Mouse (Mus musculus): ENCODE measurements around the gene H2al1a. TPM values are rescaled to one million over a fixed set of nuclear protein-coding genes. Genes with fewer than 3 reads are reported as not detected.
"Not testable (repeated sequence)": the region's sequence is repeated elsewhere in the genome, so short reads cannot be mapped to it uniquely, and the experiment has no call there.

Gene H2al1a
- polyA plus RNA-seq, 1 experiment from 2014 or later: not detected

DNA sequence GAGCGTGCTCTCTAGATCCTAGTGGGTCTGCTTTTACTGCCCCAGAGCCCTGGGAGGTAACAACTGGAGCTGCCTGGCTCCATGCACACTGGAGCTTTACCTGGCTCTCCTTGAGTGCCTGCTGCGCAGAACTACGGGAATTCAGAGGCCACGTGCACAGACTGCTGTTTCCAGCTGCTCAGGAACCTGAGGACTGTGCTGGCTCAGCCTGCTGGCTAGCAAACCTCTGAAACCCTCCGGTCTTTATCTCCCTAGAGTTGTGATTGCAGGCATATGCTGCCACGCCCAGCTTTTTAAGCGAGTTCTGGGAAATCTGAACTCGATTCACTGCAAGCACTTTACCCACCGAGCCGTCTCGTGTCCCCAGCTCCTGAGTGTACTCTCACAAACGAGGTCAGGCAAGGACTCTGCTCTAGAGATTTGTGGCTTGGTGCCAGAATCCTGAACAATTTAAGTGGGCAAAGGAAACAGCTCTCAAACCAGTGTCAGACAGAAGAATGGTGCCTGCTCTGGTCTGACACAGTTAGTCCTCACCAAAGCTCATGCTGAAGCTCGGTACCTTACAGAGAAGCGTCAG, 10.7 kb upstream of the H2al1a start:
- no peak overlapping the region for H3K4me2 ChIP-seq
- no peaks in the 10 kb centered on the region for H3K36me3 ChIP-seq
- H3K4me1 ChIP-seq: no peaks in the 10 kb centered on the region
- H3K4me3 ChIP-seq (replicated peaks): no peak overlapping the region
- no peak for ATAC-seq (ENCODE audit: low FRiP score)
- H3K27me3 ChIP-seq (replicated peaks): no peaks in the 10 kb centered on the region
- 78% methylated on average over 14 of the region's 14 CpGs for WGBS
- no peak overlapping the region for H3K9ac ChIP-seq (replicated peaks)
- H3K9me3 ChIP-seq (replicated peaks): no peaks in the 10 kb centered on the region
- H3K27ac ChIP-seq (replicated peaks): no peak overlapping the region

- no peak overlapping the region for H3K4me2 ChIP-seq
- no peak for ATAC-seq (ENCODE audit: low FRiP score)
- H3K27me3 ChIP-seq (replicated peaks): no peaks in the 10 kb centered on the region
- no peak overlapping the region for H3K4me3 ChIP-seq (replicated peaks)
- no peak overlapping the region for H3K9ac ChIP-seq (replicated peaks)
- 61% methylated on average over 4 of the region's 4 CpGs for WGBS
- no peaks in the 10 kb centered on the region for H3K4me1 ChIP-seq
- H3K27ac ChIP-seq (replicated peaks): no peak overlapping the region
- no peaks in the 10 kb centered on the region for H3K36me3 ChIP-seq
- no peaks in the 10 kb centered on the region for H3K9me3 ChIP-seq (replicated peaks)
These were observed 9.8 kb upstream of the H2al1a start for GRCm38 (mm10) chrX:11289244-11289643.

GRCm38 (mm10) chrX:11302132-11302531, 3.1 kb downstream of the H2al1a start, which contains the start of gene H2al1b:
TSS of gene H2al1b (plus strand) at chrX:11302432.
- WGBS: 96% methylated on average over 1 of the region's 3 CpGs

GRCm38 (mm10) chrX:11305355-11305754, 6.3 kb downstream of the H2al1a start, which contains the start of gene H2al1c:
TSS of gene H2al1c (plus strand) at chrX:11305655.
- not testable (repeated sequence) for H3K9me3 ChIP-seq (replicated peaks); ATAC-seq (ENCODE audit: low FRiP score); H3K4me1 ChIP-seq; H3K4me3 ChIP-seq (replicated peaks); H3K4me2 ChIP-seq; H3K27ac ChIP-seq (replicated peaks); H3K27me3 ChIP-seq (replicated peaks); H3K36me3 ChIP-seq; H3K9ac ChIP-seq (replicated peaks)
- whole genome bisulfite sequencing: 80% methylated on average over 1 of the region's 6 CpGs

More at GRCm38 (mm10) chrX:11302132-11302531, 3.1 kb downstream of the H2al1a start, which contains the start of gene H2al1b:
- H3K9me3 ChIP-seq (replicated peaks); H3K9ac ChIP-seq (replicated peaks); H3K4me1 ChIP-seq; H3K27me3 ChIP-seq (replicated peaks); H3K27ac ChIP-seq (replicated peaks); H3K36me3 ChIP-seq; H3K4me3 ChIP-seq (replicated peaks); ATAC-seq (ENCODE audit: low FRiP score); H3K4me2 ChIP-seq: not testable (repeated sequence)

DNA sequence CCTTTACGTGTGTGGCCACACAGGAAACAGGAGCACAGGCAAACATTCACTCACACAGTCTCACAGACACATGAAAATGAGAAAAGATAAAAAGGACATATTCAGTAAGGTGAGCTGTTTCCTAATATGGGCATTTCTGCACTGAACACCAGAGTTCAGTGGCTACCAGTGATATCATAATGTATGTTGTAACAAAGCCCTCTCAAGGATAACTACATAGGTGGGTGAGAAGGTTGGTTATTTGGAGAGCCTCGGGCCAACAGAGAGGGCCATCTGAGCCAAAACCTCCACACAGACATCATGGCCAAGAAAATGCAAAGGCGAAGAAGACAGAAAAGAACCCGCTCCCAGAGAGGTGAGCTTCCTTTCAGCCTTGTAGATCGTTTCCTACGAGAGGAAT, 9.5 kb downstream of the H2al1a start, which contains the start of gene H2al1d:
Gene H2al1d (plus strand): TSS at position 301 of the 400 bp plus-strand sequence.
- not testable (repeated sequence) for H3K4me2 ChIP-seq; H3K9ac ChIP-seq (replicated peaks); H3K36me3 ChIP-seq; H3K27ac ChIP-seq (replicated peaks); ATAC-seq (ENCODE audit: low FRiP score); H3K9me3 ChIP-seq (replicated peaks); H3K27me3 ChIP-seq (replicated peaks); H3K4me3 ChIP-seq (replicated peaks); H3K4me1 ChIP-seq
- no CpG with 5 or more reads among the region's 6 CpGs for WGBS

DNA sequence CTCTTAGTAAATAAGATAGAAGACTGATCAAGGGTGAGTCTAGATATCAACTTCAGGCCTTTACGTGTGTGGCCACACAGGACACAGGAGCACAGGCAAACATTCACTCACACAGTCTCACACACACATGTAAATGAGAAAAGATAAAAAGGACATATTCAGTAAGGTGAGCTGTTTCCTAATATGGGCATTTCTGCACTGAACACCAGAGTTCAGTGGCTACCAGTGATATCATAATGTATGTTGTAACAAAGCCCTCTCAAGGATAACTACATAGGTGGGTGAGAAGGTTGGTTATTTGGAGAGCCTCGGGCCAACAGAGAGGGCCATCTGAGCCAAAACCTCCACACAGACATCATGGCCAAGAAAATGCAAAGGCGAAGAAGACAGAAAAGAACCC, 12.6 kb downstream of the H2al1a start, which contains the start of gene H2al1e:
Gene H2al1e (plus strand): TSS at position 301 of the 400 bp plus-strand sequence.
- H3K4me2 ChIP-seq; H3K9ac ChIP-seq (replicated peaks); H3K27ac ChIP-seq (replicated peaks); H3K4me1 ChIP-seq; H3K4me3 ChIP-seq (replicated peaks); H3K36me3 ChIP-seq; H3K27me3 ChIP-seq (replicated peaks); ATAC-seq (ENCODE audit: low FRiP score); H3K9me3 ChIP-seq (replicated peaks): not testable (repeated sequence)
- WGBS: no CpG with 5 or more reads among the region's 3 CpGs

GRCm38 (mm10) chrX:11314858-11315257, 15.8 kb downstream of the H2al1a start, which contains the start of gene H2al1f:
TSS of gene H2al1f (plus strand) at chrX:11315158.
- WGBS: no CpG with 5 or more reads among the region's 6 CpGs
- not testable (repeated sequence) for H3K36me3 ChIP-seq; ATAC-seq (ENCODE audit: low FRiP score); H3K4me2 ChIP-seq; H3K4me3 ChIP-seq (replicated peaks); H3K4me1 ChIP-seq; H3K27ac ChIP-seq (replicated peaks); H3K27me3 ChIP-seq (replicated peaks); H3K9me3 ChIP-seq (replicated peaks); H3K9ac ChIP-seq (replicated peaks)

GRCm38 (mm10) chrX:11317956-11318355, 18.9 kb downstream of the H2al1a start, which contains the start of gene H2al1g:
TSS of gene H2al1g (plus strand) at chrX:11318256.
- no CpG with 5 or more reads among the region's 3 CpGs for WGBS
- H3K4me1 ChIP-seq; H3K27me3 ChIP-seq (replicated peaks); H3K27ac ChIP-seq (replicated peaks); ATAC-seq (ENCODE audit: low FRiP score); H3K4me3 ChIP-seq (replicated peaks); H3K9me3 ChIP-seq (replicated peaks); H3K36me3 ChIP-seq; H3K9ac ChIP-seq (replicated peaks); H3K4me2 ChIP-seq: not testable (repeated sequence)

DNA sequence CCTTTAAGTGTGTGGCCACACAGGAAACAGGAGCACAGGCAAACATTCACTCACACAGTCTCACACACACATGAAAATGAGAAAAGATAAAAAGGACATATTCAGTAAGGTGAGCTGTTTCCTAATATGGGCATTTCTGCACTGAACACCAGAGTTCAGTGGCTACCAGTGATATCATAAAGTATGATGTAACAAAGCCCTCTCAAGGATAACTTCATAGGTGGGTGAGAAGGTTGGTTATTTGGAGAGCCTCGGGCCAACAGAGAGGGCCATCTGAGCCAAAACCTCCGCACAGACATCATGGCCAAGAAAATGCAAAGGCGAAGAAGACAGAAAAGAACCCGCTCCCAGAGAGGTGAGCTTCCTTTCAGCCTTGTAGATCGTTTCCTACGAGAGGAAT, 22.1 kb downstream of the H2al1a start, which contains the start of gene H2al1h:
Gene H2al1h (plus strand): TSS at position 301 of the 400 bp plus-strand sequence.
- H3K27ac ChIP-seq (replicated peaks); H3K4me3 ChIP-seq (replicated peaks); H3K9me3 ChIP-seq (replicated peaks); H3K36me3 ChIP-seq; H3K4me2 ChIP-seq; H3K27me3 ChIP-seq (replicated peaks); H3K9ac ChIP-seq (replicated peaks); ATAC-seq (ENCODE audit: low FRiP score); H3K4me1 ChIP-seq: not testable (repeated sequence)
- WGBS: no CpG with 5 or more reads among the region's 6 CpGs

GRCm38 (mm10) chrX:11324359-11324758, 25.3 kb downstream of the H2al1a start, which contains the start of gene H2al1i:
TSS of gene H2al1i (plus strand) at chrX:11324659.
- H3K9ac ChIP-seq (replicated peaks); H3K4me1 ChIP-seq; H3K36me3 ChIP-seq; ATAC-seq (ENCODE audit: low FRiP score); H3K27ac ChIP-seq (replicated peaks); H3K4me3 ChIP-seq (replicated peaks); H3K9me3 ChIP-seq (replicated peaks); H3K4me2 ChIP-seq; H3K27me3 ChIP-seq (replicated peaks): not testable (repeated sequence)
- WGBS: 86% methylated on average over 2 of the region's 5 CpGs

GRCm38 (mm10) chrX:11327522-11327921, 28.5 kb downstream of the H2al1a start, which contains the start of gene H2al1j:
TSS of gene H2al1j (plus strand) at chrX:11327822.
- not testable (repeated sequence) for ATAC-seq (ENCODE audit: low FRiP score)
- 92% methylated on average over 2 of the region's 2 CpGs for WGBS

GRCm38 (mm10) chrX:11345762-11346161, 46.7 kb downstream of the H2al1a start:
- no peak overlapping the region for H3K27ac ChIP-seq (replicated peaks)
- 56% methylated on average over 9 of the region's 9 CpGs for WGBS
- H3K4me1 ChIP-seq: no peaks in the 10 kb centered on the region
- H3K4me2 ChIP-seq: no peak overlapping the region
- H3K9me3 ChIP-seq (replicated peaks): no peaks in the 10 kb centered on the region
- no peak overlapping the region for H3K9ac ChIP-seq (replicated peaks)
- H3K36me3 ChIP-seq: no peaks in the 10 kb centered on the region
- ATAC-seq (ENCODE audit: low FRiP score): no peak
- H3K27me3 ChIP-seq (replicated peaks): no peaks in the 10 kb centered on the region; the same call in 1 of the 2 replicates
- no peak overlapping the region for H3K4me3 ChIP-seq (replicated peaks)

More at GRCm38 (mm10) chrX:11327522-11327921, 28.5 kb downstream of the H2al1a start, which contains the start of gene H2al1j:
- H3K9ac ChIP-seq (replicated peaks); H3K4me2 ChIP-seq; H3K4me3 ChIP-seq (replicated peaks); H3K27me3 ChIP-seq (replicated peaks); H3K9me3 ChIP-seq (replicated peaks); H3K36me3 ChIP-seq; H3K4me1 ChIP-seq; H3K27ac ChIP-seq (replicated peaks): not testable (repeated sequence)

All from neural tube, embryonic 15.5 days (tissue).